Mouse (Mus musculus) E14TG2a.4 (cell line): ENCODE results near the gene Cryba1.
A peak's percentile ranks its signal among the peaks of the same experiment; 100 is the strongest.
"Not testable (repeated sequence)": the region's sequence is repeated elsewhere in the genome, so short reads cannot be mapped to it uniquely, and the experiment has no call there.

Experiments used
- H3K27me3 ChIP-seq: 2 replicates; pipeline ENCODE4 v1.6.1; 2014; ENCODE audit warnings: low read length, control low read depth; ENCODE audit not compliant: insufficient read depth
- H3K36me3 ChIP-seq: 2 replicates; pipeline ENCODE4 v1.6.1; 2014; ENCODE audit warnings: low read length, control low read depth; ENCODE audit not compliant: insufficient read depth
- H3K4me1 ChIP-seq: replicated peaks from 2 replicates; pipeline ENCODE4 v1.6.1; 2014; ENCODE audit warnings: low read depth, low read length, control low read depth
- H3K4me3 ChIP-seq: replicated peaks from 2 replicates; pipeline ENCODE4 v1.5.1; 2014; ENCODE audit warnings: mild to moderate bottlenecking, low read length
- H3K9me3 ChIP-seq: 2 replicates; pipeline ENCODE4 v1.6.1; 2014; ENCODE audit warnings: low read length, control low read depth
- CTCF ChIP-seq: conservative IDR thresholded peaks from 2 replicates; pipeline ENCODE4 v1.5.1; 2014; ENCODE audit warnings: low read length
- NANOG ChIP-seq: IDR thresholded peaks from 2 replicates; pipeline ENCODE4 v1.6.1; 2014; ENCODE audit warnings: borderline replicate concordance, low read length, mixed read lengths
- POU5F1 ChIP-seq: IDR thresholded peaks from 2 replicates; pipeline ENCODE4 v1.6.1; 2014; ENCODE audit warnings: low read length, borderline replicate concordance

The Cryba1 gene

GRCm38 (mm10) chr11:77762783-77763672, 37.9 kb upstream of the Cryba1 start, which contains the start of gene Myo18a:
Gene Myo18a, plus strand, starts transcription at chr11:77763246.
- no peaks in the 10 kb centered on the region for H3K9me3 ChIP-seq
- peaks cover 20% of the 10 kb centered on the region for H3K27me3 ChIP-seq
- no peak for TF ChIP-seq CTCF
- TF ChIP-seq POU5F1, result no peak
- TF ChIP-seq NANOG, result no peak
- H3K4me3 ChIP-seq, result peak within 1 kb of the TSS; percentile 96
- H3K4me1 ChIP-seq, result peaks cover 51% of the 10 kb centered on the region
- no peaks in the 10 kb centered on the region for H3K36me3 ChIP-seq

GRCm38 (mm10) chr11:77760031-77760430, 34.9 kb upstream of the Cryba1 start:
- Histone ChIP-seq H3K27me3 (peaks cover 20% of the 10 kb centered on the region), H3K36me3 (no peaks in the 10 kb centered on the region), H3K9me3 (no peaks in the 10 kb centered on the region), H3K4me3 (no peak overlapping the region), H3K4me1 (peaks cover 34% of the 10 kb centered on the region)
- no peak for TF ChIP-seq POU5F1
- no peak for TF ChIP-seq CTCF
- TF ChIP-seq NANOG, result no peak

GRCm38 (mm10) chr11:77753469-77753868, 28.4 kb upstream of the Cryba1 start:
- no peaks in the 10 kb centered on the region for H3K36me3 ChIP-seq
- H3K4me3 ChIP-seq, result no peak overlapping the region
- no peak for TF ChIP-seq POU5F1
- TF ChIP-seq CTCF, result no peak
- no peak for TF ChIP-seq NANOG
- no peaks in the 10 kb centered on the region for H3K9me3 ChIP-seq
- no peaks in the 10 kb centered on the region for H3K27me3 ChIP-seq
- H3K4me1 ChIP-seq, result peaks cover 18% of the 10 kb centered on the region

GRCm38 (mm10) chr11:77752525-77752924, 27.4 kb upstream of the Cryba1 start:
- no peak overlapping the region for H3K4me3 ChIP-seq
- H3K27me3 ChIP-seq, result no peaks in the 10 kb centered on the region
- no peak for TF ChIP-seq CTCF
- no peak for TF ChIP-seq POU5F1
- no peak for TF ChIP-seq NANOG
- no peaks in the 10 kb centered on the region for H3K9me3 ChIP-seq
- no peaks in the 10 kb centered on the region for H3K36me3 ChIP-seq
- H3K4me1 ChIP-seq, result peaks cover 9% of the 10 kb centered on the region

GRCm38 (mm10) chr11:77748996-77749395, 23.9 kb upstream of the Cryba1 start:
- H3K27me3 ChIP-seq, result no peaks in the 10 kb centered on the region
- H3K4me1 ChIP-seq, result peaks cover 20% of the 10 kb centered on the region
- H3K4me3 ChIP-seq, result no peak overlapping the region
- no peaks in the 10 kb centered on the region for H3K36me3 ChIP-seq
- no peaks in the 10 kb centered on the region for H3K9me3 ChIP-seq
- TF ChIP-seq POU5F1, result no peak
- TF ChIP-seq NANOG, result no peak
- no peak for TF ChIP-seq CTCF

GRCm38 (mm10) chr11:77747103-77747502, 22.0 kb upstream of the Cryba1 start:
- peaks cover 23% of the 10 kb centered on the region for H3K4me1 ChIP-seq
- not testable (repeated sequence) for H3K4me3 ChIP-seq, H3K9me3 ChIP-seq, H3K27me3 ChIP-seq, H3K36me3 ChIP-seq

- H3K36me3 ChIP-seq, result no peaks in the 10 kb centered on the region
- peaks cover 23% of the 10 kb centered on the region for H3K4me1 ChIP-seq
- H3K4me3 ChIP-seq, result no peak overlapping the region
- no peaks in the 10 kb centered on the region for H3K9me3 ChIP-seq
- TF ChIP-seq NANOG (no peak), POU5F1 (no peak), CTCF (no peak)
- H3K27me3 ChIP-seq, result no peaks in the 10 kb centered on the region
Measured at GRCm38 (mm10) chr11:77746652-77747051, 21.6 kb upstream of the Cryba1 start.

GRCm38 (mm10) chr11:77743966-77744365, 18.9 kb upstream of the Cryba1 start:
- H3K27me3 ChIP-seq, result no peaks in the 10 kb centered on the region
- H3K9me3 ChIP-seq, result no peaks in the 10 kb centered on the region
- H3K4me3 ChIP-seq, result no peak overlapping the region
- peaks cover 44% of the 10 kb centered on the region for H3K4me1 ChIP-seq
- H3K36me3 ChIP-seq, result no peaks in the 10 kb centered on the region
- TF ChIP-seq POU5F1, result no peak
- peak; percentile 54 for TF ChIP-seq CTCF

GRCm38 (mm10) chr11:77738555-77738954, 13.5 kb upstream of the Cryba1 start:
- H3K36me3 ChIP-seq, result no peaks in the 10 kb centered on the region
- H3K4me3 ChIP-seq, result 0 out of 2 replicates have a peak overlapping the region, but pooled peaks have one; percentile 37
- peak; percentile 85 for TF ChIP-seq NANOG
- no peak for TF ChIP-seq CTCF
- TF ChIP-seq POU5F1, result no peak
- H3K9me3 ChIP-seq, result no peaks in the 10 kb centered on the region
- no peaks in the 10 kb centered on the region for H3K27me3 ChIP-seq
- peaks cover 40% of the 10 kb centered on the region for H3K4me1 ChIP-seq
